Mouse (Mus musculus) ES-E14 (cell line): ENCODE results near the gene Tspan13. TPM values are rescaled to one million over a fixed set of nuclear protein-coding genes. Genes with fewer than 3 reads are reported as not detected.

Experiments
- DNase-seq: peaks from one replicate; pipeline ENCODE4 v3.0.0-alpha.2; 2013; ENCODE audit warnings: low read depth, low spot score
- H3K27ac ChIP-seq: 2 replicates; pipeline ENCODE4 v1.5.1; 2012; ENCODE audit warnings: low read depth, mild to moderate bottlenecking, low read length, moderate library complexity, mixed read lengths; ENCODE audit not compliant: poor library complexity, insufficient read depth, severe bottlenecking
- H3K36me3 ChIP-seq: 2 replicates; pipeline ENCODE4 v1.6.1; 2012; ENCODE audit warnings: mild to moderate bottlenecking, low read length, moderate library complexity, mixed read lengths; ENCODE audit not compliant: control insufficient read depth, poor library complexity, insufficient read depth, severe bottlenecking
- H3K4me1 ChIP-seq, 2 experiments: fragments of 150-350 bp in 1 of 2; sonication (generic) in 1 of 2; 2 replicates each; pipeline ENCODE4 v1.6.1; 2012; ENCODE audit warnings: low read length in 2 of 2, mild to moderate bottlenecking in 1 of 2, mixed read lengths in 1 of 2; ENCODE audit not compliant: control insufficient read depth in 2 of 2, insufficient read depth in 2 of 2, poor library complexity in 1 of 2
- H3K4me3 ChIP-seq, 2 experiments: fragments of 150-350 bp in 1 of 2; sonication (generic) in 1 of 2; 2 replicates each; pipeline ENCODE4 v1.5.1; 2012; ENCODE audit warnings: low read length in 2 of 2, low read depth in 1 of 2, mild to moderate bottlenecking in 1 of 2, mixed read lengths in 1 of 2; ENCODE audit not compliant: insufficient read depth in 1 of 2, poor library complexity in 1 of 2, severe bottlenecking in 1 of 2
- H3K9ac ChIP-seq: 2 replicates; pipeline ENCODE4 v1.6.1; 2012; ENCODE audit warnings: low read depth, mild to moderate bottlenecking, low read length, mixed read lengths; ENCODE audit not compliant: poor library complexity, insufficient read depth, severe bottlenecking
- H3K9me3 ChIP-seq: fragments of 150-350 bp; sonication (generic); 2 replicates; pipeline ENCODE4 v1.6.1; 2012; ENCODE audit warnings: low read depth, mild to moderate bottlenecking, low read length; ENCODE audit not compliant: control insufficient read depth, insufficient read depth
- CHD2 ChIP-seq: IDR thresholded peaks from 2 replicates; pipeline ENCODE4 v1.6.1; 2014; ENCODE audit warnings: mild to moderate bottlenecking, low read depth, low read length, inconsistent platforms
- HCFC1 ChIP-seq: IDR thresholded peaks from 2 replicates; pipeline ENCODE4 v1.6.1; 2012; ENCODE audit warnings: low read length, inconsistent platforms, borderline replicate concordance; ENCODE audit not compliant: insufficient read depth
- MAFK ChIP-seq: IDR thresholded peaks from 2 replicates; pipeline ENCODE4 v1.6.1; 2014; ENCODE audit warnings: mild to moderate bottlenecking, low read depth, low read length, inconsistent platforms; ENCODE audit not compliant: insufficient read depth
- ZC3H11A ChIP-seq: IDR thresholded peaks from 2 replicates; pipeline ENCODE4 v1.6.1; 2012; ENCODE audit warnings: low read depth, mild to moderate bottlenecking, inconsistent platforms, low read length, borderline replicate concordance
- ZNF384 ChIP-seq: IDR thresholded peaks from 2 replicates; pipeline ENCODE4 v1.6.1; 2012; ENCODE audit warnings: low read depth, low read length, inconsistent platforms
- in situ Hi-C, 2 experiments: fragments of 600-800 bp; cut with MboI; formaldehyde crosslinking; loops; one replicate each; pipeline ENCODE4 v1.15.1; 2025; ENCODE audit warnings: low sequenced_read_pairs in 2 of 2, inconsistent platforms in 1 of 2; ENCODE audit not compliant: unreplicated experiment in 2 of 2
- total RNA-seq: library from RNA; depleted of rRNA; stranded (reverse); fragments of 300-350 nt; gene quantifications from 2 replicates; pipeline ENCODE4 v1.2.3, GENCODE M21; 2012

The Tspan13 gene
- total RNA-seq, 1 experiment = 31.9 TPM

GRCm38 (mm10) chr12:36007581-36007980 is 34.7 kb downstream of the Tspan13 start:
- in situ Hi-C loops = no loop called here
- Histone ChIP-seq H3K4me1 (peaks cover 0 to 1% of the 10 kb centered on the region in 2 experiments; a peak in 1 of 4 replicates), H3K27ac (no peak overlapping the region), H3K36me3 (no peaks in the 10 kb centered on the region), H3K9me3 (no peaks in the 10 kb centered on the region), H3K4me3 (no peak overlapping the region), H3K9ac (no peak overlapping the region)
- no peak for DNase-seq
- TF ChIP-seq MAFK = no peak
- TF ChIP-seq CHD2 = no peak
- no peak for TF ChIP-seq HCFC1
- TF ChIP-seq ZC3H11A = no peak
- no peak for TF ChIP-seq ZNF384

GRCm38 (mm10) chr12:36004714-36005113 is 37.6 kb downstream of the Tspan13 start:
- H3K9me3 ChIP-seq = no peaks in the 10 kb centered on the region
- DNase-seq = no peak
- no peaks in the 10 kb centered on the region for H3K36me3 ChIP-seq
- in situ Hi-C loops = no loop called here
- 0 out of 4 replicates have a peak, but pooled peaks cover 0 to 4% of the 10 kb centered on the region in 2 experiments for H3K4me1 ChIP-seq
- TF ChIP-seq HCFC1 (no peak), MAFK (no peak), CHD2 (no peak), ZNF384 (no peak), ZC3H11A (no peak)
- no peak overlapping the region for H3K4me3 ChIP-seq
- H3K27ac ChIP-seq = no peak overlapping the region
- H3K9ac ChIP-seq = no peak overlapping the region

- H3K4me1 ChIP-seq = no peaks in the 10 kb centered on the region
- no peaks in the 10 kb centered on the region for H3K9me3 ChIP-seq
- H3K4me3 ChIP-seq = no peak overlapping the region
- DNase-seq = peak; percentile 54
- TF ChIP-seq HCFC1 (no peak), MAFK (no peak), ZC3H11A (no peak), ZNF384 (no peak), CHD2 (no peak)
- H3K27ac ChIP-seq = no peak overlapping the region
- no peak overlapping the region for H3K9ac ChIP-seq
- in situ Hi-C loops = no loop called here
- H3K36me3 ChIP-seq = no peaks in the 10 kb centered on the region
These were observed 46.5 kb downstream of the Tspan13 start for GRCm38 (mm10) chr12:35995799-35996198.

- TF ChIP-seq HCFC1 (no peak), MAFK (no peak), ZNF384 (no peak), CHD2 (no peak), ZC3H11A (no peak)
- Histone ChIP-seq H3K27ac (no peak overlapping the region), H3K4me1 (no peaks in the 10 kb centered on the region), H3K9me3 (no peaks in the 10 kb centered on the region), H3K36me3 (no peaks in the 10 kb centered on the region), H3K4me3 (no peak overlapping the region), H3K9ac (no peak overlapping the region)
- in situ Hi-C loops = no loop called here
- DNase-seq = no peak
These were observed 48.2 kb downstream of the Tspan13 start for GRCm38 (mm10) chr12:35994098-35994497.

- no peaks in the 10 kb centered on the region for H3K9me3 ChIP-seq
- in situ Hi-C loops = no loop called here
- TF ChIP-seq HCFC1 (no peak), CHD2 (no peak), ZNF384 (no peak), ZC3H11A (no peak), MAFK (no peak)
- H3K4me3 ChIP-seq = no peak overlapping the region
- no peak overlapping the region for H3K9ac ChIP-seq
- no peak for DNase-seq
- no peaks in the 10 kb centered on the region for H3K4me1 ChIP-seq
- H3K27ac ChIP-seq = no peak overlapping the region
- no peaks in the 10 kb centered on the region for H3K36me3 ChIP-seq
These were observed 48.7 kb downstream of the Tspan13 start for GRCm38 (mm10) chr12:35993583-35993982.
